Mouse (Mus musculus) forebrain, embryonic 12.5 days (tissue): Measurements from ENCODE around the gene Grap2. TPM values are rescaled to one million over a fixed set of nuclear protein-coding genes. Genes with fewer than 3 reads are reported as not detected.

Source experiments
- ATAC-seq: fragments of 200-750 bp; cut with Nextera tagmentation; 2 replicates; pipeline ENCODE4 v1.8.0; 2017; ENCODE audit warnings: moderate TSS enrichment; ENCODE audit not compliant: low FRiP score
- H3K27ac ChIP-seq: fragments of 300-500 bp; sonication (generic); 2 replicates; pipeline ENCODE4 v1.5.1; 2016; ENCODE audit warnings: mild to moderate bottlenecking
- H3K27me3 ChIP-seq: fragments of 300-500 bp; sonication (generic); 2 replicates; pipeline ENCODE4 v1.6.1; 2016; ENCODE audit warnings: mild to moderate bottlenecking
- H3K36me3 ChIP-seq: fragments of 300-500 bp; sonication (generic); replicated peaks from 2 replicates; pipeline ENCODE4 v1.6.1; 2016; ENCODE audit warnings: mild to moderate bottlenecking
- H3K4me1 ChIP-seq: fragments of 300-500 bp; sonication (generic); 2 replicates; pipeline ENCODE4 v1.6.1; 2016
- H3K4me2 ChIP-seq: fragments of 300-500 bp; sonication (generic); 2 replicates; pipeline ENCODE4 v1.6.1; 2016; ENCODE audit warnings: mild to moderate bottlenecking, moderate library complexity
- H3K4me3 ChIP-seq: fragments of 300-500 bp; sonication (generic); replicated peaks from 2 replicates; pipeline ENCODE4 v1.5.1; 2016; ENCODE audit warnings: mild to moderate bottlenecking
- H3K9ac ChIP-seq: fragments of 300-500 bp; sonication (generic); 2 replicates; pipeline ENCODE4 v1.6.1; 2016; ENCODE audit warnings: mild to moderate bottlenecking
- H3K9me3 ChIP-seq: fragments of 300-500 bp; sonication (generic); 2 replicates; pipeline ENCODE4 v1.6.1; 2016
- WGBS: fragments of 180-500 bp; shearing (Covaris S2); methylation state at CpG from one replicate; pipeline ENCODE4 v1.1.7; 2016; 5-methylcytosine and 5-hydroxymethylcytosine counted together
- polyA plus RNA-seq: library from polyadenylated mRNA; unstranded; fragments of >200 nt; fragmentation: Nextera tagmentation; extraction: Ambion mirVana; gene quantifications from 2 replicates; pipeline ENCODE4 v1.2.1, GENCODE M21; 2016

Grap2 gene
- polyA plus RNA-seq, 1 experiment from 2014 or later: 2.8 TPM

DNA sequence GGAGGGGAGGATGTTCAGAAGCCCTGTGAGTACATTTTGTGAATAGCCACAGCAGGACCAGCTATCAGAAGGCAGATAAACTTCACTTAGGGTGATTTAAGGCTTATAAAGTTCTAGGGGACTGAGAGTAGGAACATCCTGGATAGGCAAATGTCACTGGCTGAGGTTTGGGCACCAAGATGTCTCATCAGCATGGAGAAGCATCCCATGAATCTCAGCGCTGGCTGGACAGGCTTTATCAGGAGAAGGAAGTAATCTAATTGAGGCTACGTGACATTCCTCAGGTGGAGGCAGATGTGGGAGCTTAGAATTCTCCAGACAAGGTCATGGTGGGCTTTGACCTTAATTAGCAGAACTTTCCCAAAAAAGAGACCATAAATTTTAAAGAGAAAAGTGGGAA lies 16.4 kb upstream of the Grap2 start:
- H3K9ac ChIP-seq: no peak overlapping the region
- no peak overlapping the region for H3K27ac ChIP-seq
- no peak overlapping the region for H3K4me3 ChIP-seq
- no peak for ATAC-seq
- H3K9me3 ChIP-seq: no peaks in the 10 kb centered on the region
- H3K27me3 ChIP-seq: no peaks in the 10 kb centered on the region
- no peaks in the 10 kb centered on the region for H3K4me1 ChIP-seq
- H3K4me2 ChIP-seq: no peak overlapping the region
- 80% methylated on average over 2 of the region's 2 CpGs for WGBS
- no peaks in the 10 kb centered on the region for H3K36me3 ChIP-seq

GRCm38 (mm10) chr15:80557745-80558144 lies 14.6 kb upstream of the Grap2 start:
- H3K4me1 ChIP-seq: no peaks in the 10 kb centered on the region
- no peak overlapping the region for H3K9ac ChIP-seq
- H3K27ac ChIP-seq: no peak overlapping the region
- H3K36me3 ChIP-seq: no peaks in the 10 kb centered on the region
- no peak overlapping the region for H3K4me2 ChIP-seq
- 77% methylated on average over 4 of the region's 4 CpGs for WGBS
- H3K9me3 ChIP-seq: no peaks in the 10 kb centered on the region
- ATAC-seq: no peak
- no peaks in the 10 kb centered on the region for H3K27me3 ChIP-seq
- H3K4me3 ChIP-seq: no peak overlapping the region

DNA sequence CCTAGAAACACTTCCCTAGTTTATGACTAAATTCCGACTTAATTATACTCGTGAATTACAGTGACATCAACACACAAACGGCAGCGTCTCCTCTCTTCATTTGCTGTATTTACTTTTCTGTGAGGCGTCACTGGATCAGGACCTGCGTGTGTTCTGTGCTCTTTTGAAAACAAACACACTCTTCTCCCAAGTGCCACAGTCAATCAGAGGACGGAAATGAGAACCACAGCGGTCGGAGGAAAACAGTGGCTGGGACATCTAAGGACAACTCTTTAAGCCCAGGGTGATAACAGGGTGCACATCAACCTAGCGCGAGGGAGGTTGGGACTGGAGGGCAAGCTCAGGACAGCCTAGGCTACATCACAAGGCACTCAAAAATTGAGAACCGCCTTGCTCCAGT lies 12.9 kb upstream of the Grap2 start:
- Histone ChIP-seq H3K36me3 (no peaks in the 10 kb centered on the region), H3K27ac (no peak overlapping the region), H3K4me1 (no peaks in the 10 kb centered on the region), H3K4me2 (no peak overlapping the region), H3K9me3 (no peaks in the 10 kb centered on the region), H3K4me3 (no peak overlapping the region), H3K9ac (no peak overlapping the region), H3K27me3 (no peaks in the 10 kb centered on the region)
- no peak for ATAC-seq
- WGBS: 83% methylated on average over 12 of the region's 12 CpGs

- no peak for ATAC-seq
- Histone ChIP-seq H3K27me3 (no peaks in the 10 kb centered on the region), H3K4me3 (no peak overlapping the region), H3K9me3 (no peaks in the 10 kb centered on the region), H3K27ac (no peak overlapping the region), H3K4me2 (no peak overlapping the region), H3K9ac (no peak overlapping the region), H3K36me3 (no peaks in the 10 kb centered on the region), H3K4me1 (no peaks in the 10 kb centered on the region)
- 76% methylated on average over 14 of the region's 14 CpGs for WGBS
These were observed 12.4 kb upstream of the Grap2 start for GRCm38 (mm10) chr15:80559978-80560377.

DNA sequence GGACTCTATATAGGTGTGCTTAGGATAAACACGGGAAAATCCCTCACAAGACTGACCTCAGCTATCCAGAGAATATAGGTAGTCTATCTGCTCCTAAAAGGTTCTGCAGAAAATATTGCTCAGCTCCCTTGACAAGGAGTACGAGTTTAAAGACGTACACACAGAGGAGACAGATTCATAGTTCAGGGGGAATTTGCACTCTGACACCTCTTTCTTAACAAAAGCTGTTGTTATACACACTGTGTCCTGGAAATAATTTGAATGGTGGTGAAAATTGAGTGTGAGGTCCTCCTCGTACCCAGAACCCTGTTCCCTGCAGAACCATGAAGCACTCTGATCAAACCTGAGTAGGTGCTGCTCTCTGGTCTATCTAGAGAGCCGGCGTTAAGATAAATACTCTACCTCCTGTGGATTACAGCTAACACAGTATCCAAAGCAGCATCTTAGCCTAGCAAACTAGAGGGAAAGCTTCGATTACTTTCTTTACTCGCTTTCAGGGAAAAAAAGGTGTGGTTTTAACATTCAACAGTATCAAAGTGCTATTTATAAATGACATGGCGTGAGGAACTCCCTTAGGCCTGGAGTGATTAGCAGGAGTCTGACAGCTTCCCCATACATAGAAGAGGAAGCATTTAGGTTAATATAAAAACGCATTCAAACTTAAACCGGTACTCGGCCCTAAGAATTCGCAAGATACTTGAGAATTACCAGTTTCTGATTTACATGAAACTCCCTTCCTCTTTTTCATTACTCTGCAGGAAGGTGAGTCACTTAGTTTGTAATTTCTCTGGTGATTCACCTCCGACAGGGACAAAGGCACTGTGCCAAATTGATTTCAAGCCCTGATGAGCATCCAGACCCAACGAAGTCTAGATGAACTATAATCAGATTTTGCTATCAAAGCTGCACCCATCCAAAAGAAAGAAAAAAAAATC lies 11.5 kb upstream of the Grap2 start:
- H3K9me3 ChIP-seq: no peaks in the 10 kb centered on the region
- H3K4me2 ChIP-seq: no peak overlapping the region
- no peaks in the 10 kb centered on the region for H3K4me1 ChIP-seq
- H3K4me3 ChIP-seq: no peak overlapping the region
- H3K27ac ChIP-seq: no peak overlapping the region
- no peaks in the 10 kb centered on the region for H3K36me3 ChIP-seq
- no peak for ATAC-seq
- H3K27me3 ChIP-seq: no peaks in the 10 kb centered on the region
- H3K9ac ChIP-seq: no peak overlapping the region
- 67% methylated on average over 15 of the region's 15 CpGs for WGBS

GRCm38 (mm10) chr15:80562446-80562845 lies 9.9 kb upstream of the Grap2 start:
- H3K9ac ChIP-seq: no peak overlapping the region
- H3K27ac ChIP-seq: no peak overlapping the region
- H3K4me2 ChIP-seq: no peak overlapping the region
- no peaks in the 10 kb centered on the region for H3K9me3 ChIP-seq
- no peaks in the 10 kb centered on the region for H3K4me1 ChIP-seq
- H3K4me3 ChIP-seq: no peak overlapping the region
- no peaks in the 10 kb centered on the region for H3K27me3 ChIP-seq
- 83% methylated on average over 3 of the region's 3 CpGs for WGBS
- ATAC-seq: no peak
- H3K36me3 ChIP-seq: no peaks in the 10 kb centered on the region

DNA sequence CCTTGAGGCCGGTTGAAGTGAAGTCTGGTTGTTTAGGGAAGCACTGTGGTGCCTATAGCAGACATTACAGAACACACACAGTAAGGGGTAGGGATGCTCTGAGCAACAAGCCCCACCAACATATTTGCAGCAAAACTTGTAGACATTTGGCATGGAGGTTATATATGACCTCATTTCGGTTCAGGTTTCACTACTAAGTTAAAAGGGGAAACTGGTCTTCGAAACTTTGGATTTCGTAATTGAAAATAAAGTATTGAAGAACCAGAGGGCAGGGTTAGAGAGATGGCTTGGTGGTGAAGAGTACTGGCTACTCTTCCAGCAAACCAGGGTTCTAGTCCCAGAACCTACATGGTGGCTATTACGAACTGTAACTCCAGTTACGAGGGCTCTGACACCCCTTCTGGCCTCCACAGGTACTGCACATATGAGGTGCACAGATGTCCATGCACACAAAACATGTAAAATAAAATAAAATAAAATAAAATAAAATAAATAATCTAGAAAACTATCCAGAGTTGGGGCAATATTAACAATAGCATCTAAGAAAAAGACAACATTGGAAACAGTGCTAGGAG lies 8.7 kb upstream of the Grap2 start:
- no peak overlapping the region for H3K27ac ChIP-seq
- H3K36me3 ChIP-seq: no peaks in the 10 kb centered on the region
- no peaks in the 10 kb centered on the region for H3K4me1 ChIP-seq
- no peak overlapping the region for H3K9ac ChIP-seq
- H3K27me3 ChIP-seq: no peaks in the 10 kb centered on the region
- no peaks in the 10 kb centered on the region for H3K9me3 ChIP-seq
- 94% methylated on average over 6 of the region's 6 CpGs for WGBS
- ATAC-seq: no peak
- no peak overlapping the region for H3K4me2 ChIP-seq
- H3K4me3 ChIP-seq: no peak overlapping the region

DNA sequence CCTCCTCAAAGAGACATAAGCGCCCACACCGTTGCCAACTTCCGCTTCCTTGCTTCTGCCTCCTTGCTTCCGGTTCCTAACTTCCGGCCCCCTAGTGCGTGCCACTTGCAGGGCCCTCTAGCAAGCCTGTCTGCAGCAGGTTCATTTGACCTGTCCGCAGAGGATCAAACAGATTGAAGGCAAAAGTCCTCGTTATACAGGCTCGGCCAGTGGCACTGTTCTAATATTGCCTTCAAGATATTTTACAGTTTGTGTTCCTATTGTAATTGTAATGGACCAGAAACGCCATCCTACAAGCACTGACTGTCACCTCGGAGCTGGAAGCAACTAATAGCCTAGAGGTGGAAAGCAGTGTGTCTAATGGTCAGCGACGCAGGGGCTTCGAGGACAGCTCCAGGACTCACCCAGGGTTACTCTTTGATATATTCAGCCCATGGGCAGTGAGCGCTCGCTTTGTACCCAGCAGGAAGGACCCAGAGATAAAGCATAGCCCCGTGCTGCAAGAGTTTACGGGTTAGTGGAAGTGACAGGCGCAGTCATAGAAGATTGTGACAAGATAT lies 7.2 kb upstream of the Grap2 start, which contains the start of gene Enthd1:
Enthd1 (minus strand) TSS at position 51 of the 560 bp plus-strand sequence.
- H3K4me2 ChIP-seq: no peak within 1 kb of the TSS
- H3K4me3 ChIP-seq: no peak within 1 kb of the TSS
- H3K4me1 ChIP-seq: no peaks in the 10 kb centered on the region
- peak within 1 kb of the TSS; percentile 9; the same call in 1 of the 2 replicates for H3K27ac ChIP-seq
- no peaks in the 10 kb centered on the region for H3K27me3 ChIP-seq
- WGBS: 79% methylated on average over 19 of the region's 19 CpGs
- H3K9me3 ChIP-seq: no peaks in the 10 kb centered on the region
- ATAC-seq: no peak
- no peaks in the 10 kb centered on the region for H3K36me3 ChIP-seq
- H3K9ac ChIP-seq: no peak within 1 kb of the TSS

GRCm38 (mm10) chr15:80566696-80567095 lies 5.7 kb upstream of the Grap2 start:
- no peak for ATAC-seq
- Histone ChIP-seq H3K9ac (no peak overlapping the region), H3K4me2 (no peak overlapping the region), H3K4me1 (no peaks in the 10 kb centered on the region), H3K27me3 (no peaks in the 10 kb centered on the region), H3K4me3 (no peak overlapping the region), H3K36me3 (no peaks in the 10 kb centered on the region), H3K27ac (no peak overlapping the region), H3K9me3 (no peaks in the 10 kb centered on the region)
- 94% methylated on average over 6 of the region's 6 CpGs for WGBS

- no peak overlapping the region for H3K4me3 ChIP-seq
- no peaks in the 10 kb centered on the region for H3K27me3 ChIP-seq
- 90% methylated on average over 3 of the region's 3 CpGs for WGBS
- no peaks in the 10 kb centered on the region for H3K9me3 ChIP-seq
- no peaks in the 10 kb centered on the region for H3K4me1 ChIP-seq
- no peak for ATAC-seq
- H3K36me3 ChIP-seq: no peaks in the 10 kb centered on the region
- no peak overlapping the region for H3K9ac ChIP-seq
- no peak overlapping the region for H3K4me2 ChIP-seq
- no peak overlapping the region for H3K27ac ChIP-seq
These were observed 5.3 kb upstream of the Grap2 start for GRCm38 (mm10) chr15:80567139-80567538.

DNA sequence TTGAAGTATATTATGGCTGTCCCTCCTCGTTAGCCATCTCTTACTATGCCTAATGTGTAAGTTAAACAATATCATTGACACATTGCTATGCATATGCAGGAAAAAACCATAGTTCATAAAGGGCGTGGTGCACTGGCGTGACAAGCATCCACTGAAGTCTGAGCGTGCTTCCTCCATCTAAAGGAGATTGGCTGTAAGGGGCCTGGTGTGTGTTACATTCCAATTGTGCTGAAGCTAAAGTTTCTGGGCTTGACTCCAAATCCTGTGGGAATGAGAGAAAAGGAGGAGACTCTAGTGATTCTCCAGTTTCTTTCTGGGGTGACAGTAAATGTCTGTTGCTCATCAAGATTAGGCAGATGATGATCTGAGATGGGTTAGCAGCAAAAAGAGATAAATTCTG lies 4.7 kb upstream of the Grap2 start:
- no peak for ATAC-seq
- no peak overlapping the region for H3K4me2 ChIP-seq
- no peak overlapping the region for H3K27ac ChIP-seq
- H3K27me3 ChIP-seq: no peaks in the 10 kb centered on the region
- no peaks in the 10 kb centered on the region for H3K36me3 ChIP-seq
- H3K9me3 ChIP-seq: no peaks in the 10 kb centered on the region
- no peaks in the 10 kb centered on the region for H3K4me1 ChIP-seq
- 77% methylated on average over 4 of the region's 4 CpGs for WGBS
- no peak overlapping the region for H3K9ac ChIP-seq
- H3K4me3 ChIP-seq: no peak overlapping the region

DNA sequence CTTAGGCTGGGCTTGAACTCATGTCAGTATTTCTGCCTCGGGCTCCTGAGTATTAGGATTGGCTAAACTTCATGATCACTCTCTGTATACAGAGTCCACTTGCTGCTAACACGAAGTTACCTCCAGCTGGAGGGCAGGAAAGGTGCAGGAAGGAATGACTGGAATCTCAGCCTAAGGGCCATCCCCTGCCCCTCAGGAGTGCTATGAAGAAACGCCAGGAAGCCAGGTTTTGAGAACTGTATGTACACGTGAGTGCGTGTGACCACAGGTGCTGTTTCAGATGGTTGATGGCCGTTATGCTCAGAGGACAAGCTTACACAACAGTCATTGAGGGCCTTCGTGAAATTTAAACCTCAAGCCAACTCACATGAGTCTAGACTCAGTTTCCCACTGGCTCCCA lies 3.2 kb upstream of the Grap2 start:
- WGBS: 82% methylated on average over 7 of the region's 7 CpGs
- ATAC-seq: no peak

More for the DNA sequence above, 3.2 kb upstream of the Grap2 start:
- H3K27ac ChIP-seq: no peak overlapping the region
- no peaks in the 10 kb centered on the region for H3K4me1 ChIP-seq
- no peak overlapping the region for H3K4me3 ChIP-seq
- H3K27me3 ChIP-seq: no peaks in the 10 kb centered on the region
- H3K36me3 ChIP-seq: no peaks in the 10 kb centered on the region
- H3K9me3 ChIP-seq: no peaks in the 10 kb centered on the region
- no peak overlapping the region for H3K4me2 ChIP-seq
- no peak overlapping the region for H3K9ac ChIP-seq
